Mouse (Mus musculus): ENCODE data around the gene Mbtd1. TPM values are rescaled to one million over a fixed set of nuclear protein-coding genes. Genes with fewer than 3 reads are reported as not detected.

Gene Mbtd1
- polyA plus RNA-seq, 1 experiment from 2014 or later = 28.8 TPM

GRCm38 (mm10) chr11:93988328-93989062 lies 102.8 kb downstream of the Mbtd1 start:
- no peaks in the 10 kb centered on the region for H3K27me3 ChIP-seq
- H3K4me1 ChIP-seq = peaks cover 10% of the 10 kb centered on the region; the same call in 1 of the 2 replicates
- peak overlapping the region; percentile 74 for H3K27ac ChIP-seq
- no peaks in the 10 kb centered on the region for H3K9me3 ChIP-seq
- H3K4me2 ChIP-seq = peak overlapping the region; percentile 10; the same call in 1 of the 2 replicates
- H3K9ac ChIP-seq = no peak overlapping the region
- no peak overlapping the region for H3K4me3 ChIP-seq
- no peaks in the 10 kb centered on the region for H3K36me3 ChIP-seq
- 31% methylated on average over 12 of the region's 12 CpGs for WGBS
- no peak for ATAC-seq (ENCODE audit: borderline replicate concordance, extremely low read depth, low FRiP score, low TSS enrichment)

GRCm38 (mm10) chr11:93994531-93994930 lies 108.9 kb downstream of the Mbtd1 start:
- H3K27ac ChIP-seq = peak overlapping the region; percentile 98
- 43% methylated on average over 5 of the region's 5 CpGs for WGBS

GRCm38 (mm10) chr11:93995111-93995719 lies 109.6 kb downstream of the Mbtd1 start:
- WGBS = 2% methylated on average over 15 of the region's 15 CpGs
- Histone ChIP-seq H3K4me1 (peaks cover 22% of the 10 kb centered on the region), H3K4me3 (peak overlapping the region; percentile 98), H3K27ac (peak overlapping the region; percentile 98), H3K36me3 (no peaks in the 10 kb centered on the region), H3K4me2 (peak overlapping the region; percentile 78), H3K9me3 (no peaks in the 10 kb centered on the region), H3K9ac (peak overlapping the region; percentile 66), H3K27me3 (no peaks in the 10 kb centered on the region)
- peak; percentile 60 for ATAC-seq (ENCODE audit: borderline replicate concordance, extremely low read depth, low FRiP score, low TSS enrichment)

More at GRCm38 (mm10) chr11:93994531-93994930, 108.9 kb downstream of the Mbtd1 start:
- Histone ChIP-seq H3K4me1 (peaks cover 20% of the 10 kb centered on the region), H3K27me3 (no peaks in the 10 kb centered on the region), H3K4me2 (peak overlapping the region; percentile 78), H3K4me3 (peak overlapping the region; percentile 98), H3K9me3 (no peaks in the 10 kb centered on the region), H3K36me3 (no peaks in the 10 kb centered on the region), H3K9ac (0 out of 2 replicates have a peak overlapping the region, but pooled peaks have one; percentile 66)
- ATAC-seq (ENCODE audit: borderline replicate concordance, extremely low read depth, low FRiP score, low TSS enrichment) = no peak

GRCm38 (mm10) chr11:93995720-93996305 lies 110.2 kb downstream of the Mbtd1 start, which contains the start of gene Spag9:
Gene Spag9, plus strand, starts transcription at chr11:93996091.
- peaks cover 22% of the 10 kb centered on the region for H3K4me1 ChIP-seq
- H3K27ac ChIP-seq = peak within 1 kb of the TSS; percentile 98
- no peaks in the 10 kb centered on the region for H3K36me3 ChIP-seq
- WGBS = under 1% methylated on average over 51 of the region's 70 CpGs
- ATAC-seq (ENCODE audit: borderline replicate concordance, extremely low read depth, low FRiP score, low TSS enrichment) = peak; percentile 92
- no peaks in the 10 kb centered on the region for H3K27me3 ChIP-seq
- peak within 1 kb of the TSS; percentile 98 for H3K4me3 ChIP-seq
- H3K4me2 ChIP-seq = peak within 1 kb of the TSS; percentile 83
- peak within 1 kb of the TSS; percentile 91 for H3K9ac ChIP-seq
- no peaks in the 10 kb centered on the region for H3K9me3 ChIP-seq

Other genes starting within 250 kb of the Mbtd1 start
- 22.7 and 25.2 TPM in 2 replicates for gene Utp18, start 86 bp upstream of the Mbtd1 start, polyA plus RNA-seq (2015; fragmentation: Nextera tagmentation; extraction: Ambion mirVana)
- gene Nme2, start 70.4 kb downstream of the Mbtd1 start, polyA plus RNA-seq (2015; fragmentation: Nextera tagmentation; extraction: Ambion mirVana) = 258 and 287 TPM in 2 replicates
- gene Gm20390, start 82.4 kb downstream of the Mbtd1 start, polyA plus RNA-seq (2015; fragmentation: Nextera tagmentation; extraction: Ambion mirVana) = 379 and 404 TPM in 2 replicates
- gene Nme1, start 82.7 kb downstream of the Mbtd1 start, polyA plus RNA-seq (2015; fragmentation: Nextera tagmentation; extraction: Ambion mirVana) = 123 and 129 TPM in 2 replicates
- gene Spag9, start 110.2 kb downstream of the Mbtd1 start, polyA plus RNA-seq (2015; fragmentation: Nextera tagmentation; extraction: Ambion mirVana) = 37.1 and 39.4 TPM in 2 replicates

All from lung, embryonic 15.5 days (tissue).